Mouse (Mus musculus) v-Abl transformed pro-B cells (cell line): ENCODE results near the gene Mgat5b.

Source experiments
- in situ Hi-C, 2 experiments: fragments of 400-800 bp; cut with MboI; formaldehyde crosslinking; loops; one replicate each; pipeline ENCODE4 v1.15.1; 2025; ENCODE audit not compliant: unreplicated experiment in 2 of 2

The Mgat5b gene

DNA sequence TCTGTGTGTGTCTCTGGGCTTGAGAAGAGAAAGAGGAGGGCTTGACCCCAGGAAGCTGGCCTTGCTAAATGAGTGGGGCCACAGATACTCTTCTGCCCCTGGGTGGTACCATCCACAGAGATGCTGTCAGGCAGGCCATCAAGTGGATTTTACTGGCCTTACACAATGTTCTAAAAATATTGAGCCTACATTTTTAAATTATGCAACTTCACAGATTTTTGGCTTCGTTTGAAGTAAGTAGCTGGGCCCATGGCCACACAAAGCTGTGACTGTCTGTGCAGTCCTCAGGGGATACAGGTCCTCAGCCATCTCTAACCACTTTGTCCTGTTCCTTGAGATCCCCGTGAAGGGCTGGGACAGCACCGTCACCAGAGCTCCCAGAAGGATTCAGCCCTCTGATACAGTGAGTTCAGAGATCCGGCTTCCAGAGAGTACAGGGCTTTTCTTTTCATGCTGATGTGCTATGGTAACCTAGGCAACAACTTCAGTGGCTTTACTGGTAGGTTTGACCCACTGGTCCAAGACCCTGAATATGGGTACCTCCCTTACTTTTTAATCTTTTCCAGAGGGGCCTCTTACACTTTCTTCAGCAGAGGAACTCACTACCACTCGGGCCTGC is 4.3 kb upstream of the Mgat5b start:
- in situ Hi-C loops, result no loop called here

DNA sequence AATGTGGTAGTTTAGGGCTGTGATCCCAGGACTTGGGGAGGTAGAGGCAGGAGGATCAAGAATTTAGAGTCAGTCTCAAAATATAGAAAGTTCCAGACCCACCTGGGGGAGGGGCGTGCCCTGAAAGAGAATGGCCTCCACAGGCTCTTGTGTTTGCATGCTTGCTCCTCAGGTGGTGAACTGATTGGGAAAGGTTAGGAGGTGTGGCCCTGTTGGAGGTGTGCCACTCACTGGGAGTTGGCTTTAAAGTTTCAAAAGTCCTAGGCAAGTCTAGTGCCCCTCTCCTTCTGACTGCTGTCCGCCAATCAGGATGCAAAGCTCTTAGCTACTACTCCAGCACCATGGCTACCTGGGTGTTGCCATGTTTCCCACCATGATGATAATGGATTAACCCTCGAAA is 3.4 kb upstream of the Mgat5b start:
- in situ Hi-C loops, result no loop called here

- in situ Hi-C loops, result no loop called here
These were observed 1.3 kb upstream of the Mgat5b start for GRCm38 (mm10) chr11:116917361-116917760.

DNA sequence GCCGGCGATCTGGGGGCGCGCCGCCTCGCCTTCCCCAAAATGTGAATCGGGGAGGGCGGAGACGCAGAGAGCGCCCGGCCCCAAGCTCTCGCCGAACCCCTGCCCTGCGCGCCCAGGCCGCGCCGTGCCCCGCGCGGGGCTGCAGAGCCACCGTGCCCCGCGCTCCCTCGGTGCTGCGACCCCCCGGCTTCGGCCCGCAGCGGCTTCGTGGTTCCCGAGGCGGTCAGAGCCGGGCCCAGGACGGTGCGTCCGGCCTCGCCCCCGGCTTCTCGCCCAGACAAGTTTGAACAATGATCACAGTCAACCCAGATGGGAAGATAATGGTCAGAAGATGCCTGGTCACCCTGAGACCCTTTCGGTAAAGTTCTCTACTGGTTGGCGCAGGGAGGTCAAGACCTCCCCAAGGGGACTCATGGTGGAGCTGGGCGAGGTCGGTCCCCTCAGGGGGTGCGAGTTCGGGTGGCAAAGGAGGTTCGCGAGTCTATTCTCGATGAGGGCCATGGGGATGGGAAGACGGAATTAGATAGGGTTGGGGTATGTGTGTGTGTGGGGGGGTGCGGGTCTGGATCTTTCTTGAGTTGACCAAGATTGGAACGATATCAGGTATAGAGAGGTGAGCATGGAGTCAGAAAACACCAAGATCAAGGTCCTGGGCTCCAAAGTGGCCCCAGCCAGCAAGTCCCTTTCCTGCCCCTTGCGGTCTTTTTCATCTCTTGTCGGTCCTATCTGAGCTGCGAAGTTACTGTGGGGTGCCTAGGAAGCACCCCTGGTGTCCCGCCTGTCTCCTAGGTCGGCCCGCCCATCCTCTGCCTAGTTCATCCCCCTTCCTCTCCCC is 740 bp downstream of the Mgat5b start:
- in situ Hi-C loops, result no loop called here

DNA sequence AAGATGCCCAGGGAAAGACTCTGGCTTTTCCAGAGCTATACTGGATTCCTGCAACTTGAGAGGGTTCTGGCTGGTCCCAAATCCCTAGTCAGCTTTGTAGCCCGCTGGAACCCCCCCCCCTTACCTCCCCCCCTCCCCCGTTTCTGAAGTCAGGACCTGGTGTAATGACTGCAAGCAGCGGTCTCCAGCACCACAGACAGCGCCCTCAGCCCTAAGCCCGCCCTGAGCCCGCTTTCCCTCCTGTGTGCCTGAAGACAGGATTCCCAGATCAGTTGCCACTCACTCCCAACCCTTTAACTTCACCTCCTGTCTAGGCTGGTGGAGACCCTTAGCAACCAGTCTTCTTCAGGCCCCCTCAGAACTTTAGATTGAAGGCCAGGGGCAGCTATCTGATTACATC is 2.1 kb downstream of the Mgat5b start:
- in situ Hi-C loops, result no loop called here

DNA sequence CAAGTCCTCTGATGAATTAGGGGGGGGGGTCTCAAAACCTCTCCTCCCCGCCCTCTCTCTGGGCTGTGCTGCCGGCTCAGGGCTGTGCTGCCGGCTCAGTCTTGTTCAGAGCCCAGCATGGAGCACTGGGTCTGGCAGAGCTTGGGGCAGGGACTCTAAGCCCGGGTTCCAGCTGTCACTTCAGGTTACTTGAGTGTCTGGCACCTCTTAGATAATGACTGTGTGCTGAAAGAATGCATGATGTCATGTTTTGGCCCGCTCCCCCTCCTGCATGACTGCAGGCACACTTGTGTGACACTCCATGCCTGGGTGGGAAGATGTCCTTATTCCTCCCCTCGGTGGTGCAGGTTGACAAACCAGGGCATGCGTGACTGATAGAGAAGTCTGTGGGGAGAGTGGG is 3.4 kb downstream of the Mgat5b start:
- in situ Hi-C loops, result no loop called here

- in situ Hi-C loops, result no loop called here
These were observed 9.4 kb downstream of the Mgat5b start for GRCm38 (mm10) chr11:116928031-116928430.

GRCm38 (mm10) chr11:116934862-116935261 is 16.2 kb downstream of the Mgat5b start:
- in situ Hi-C loops, result no loop called here

- in situ Hi-C loops, result no loop called here
These were observed 16.7 kb downstream of the Mgat5b start for GRCm38 (mm10) chr11:116935354-116935753.

GRCm38 (mm10) chr11:116935917-116936316 is 17.3 kb downstream of the Mgat5b start:
- in situ Hi-C loops, result no loop called here

- in situ Hi-C loops, result no loop called here
These were observed 18.5 kb downstream of the Mgat5b start for GRCm38 (mm10) chr11:116937141-116937540.

GRCm38 (mm10) chr11:116940088-116940855 is 21.6 kb downstream of the Mgat5b start:
- in situ Hi-C loops, result no loop called here

- in situ Hi-C loops, result no loop called here
These were observed 25.7 kb downstream of the Mgat5b start for GRCm38 (mm10) chr11:116944346-116944745.

- in situ Hi-C loops, result no loop called here
These were observed 31.2 kb downstream of the Mgat5b start for GRCm38 (mm10) chr11:116949832-116950231.

- in situ Hi-C loops, result no loop called here
These were observed 32.8 kb downstream of the Mgat5b start for GRCm38 (mm10) chr11:116951429-116951828.

GRCm38 (mm10) chr11:116954231-116955118 is 35.8 kb downstream of the Mgat5b start:
- in situ Hi-C loops, result no loop called here

DNA sequence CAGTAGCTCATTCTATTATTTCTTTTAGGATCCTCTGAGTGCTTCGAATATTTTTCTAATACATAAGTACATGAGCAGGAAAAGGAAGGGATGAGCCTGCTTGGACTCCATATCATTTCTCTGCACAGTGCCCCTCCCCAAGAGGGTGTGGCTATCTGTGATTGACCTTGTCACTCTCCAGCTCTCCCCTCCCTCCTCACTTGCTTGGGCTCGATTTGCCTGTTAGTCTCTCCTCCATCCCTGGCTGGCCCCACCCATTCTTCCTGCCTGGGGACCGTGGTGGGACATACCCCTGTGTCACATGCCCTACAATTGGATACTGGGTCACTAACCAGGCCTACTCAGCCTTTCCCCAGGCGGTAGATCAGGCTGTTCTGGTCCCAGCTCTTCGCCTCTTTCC is 39.9 kb downstream of the Mgat5b start:
- in situ Hi-C loops, result no loop called here

DNA sequence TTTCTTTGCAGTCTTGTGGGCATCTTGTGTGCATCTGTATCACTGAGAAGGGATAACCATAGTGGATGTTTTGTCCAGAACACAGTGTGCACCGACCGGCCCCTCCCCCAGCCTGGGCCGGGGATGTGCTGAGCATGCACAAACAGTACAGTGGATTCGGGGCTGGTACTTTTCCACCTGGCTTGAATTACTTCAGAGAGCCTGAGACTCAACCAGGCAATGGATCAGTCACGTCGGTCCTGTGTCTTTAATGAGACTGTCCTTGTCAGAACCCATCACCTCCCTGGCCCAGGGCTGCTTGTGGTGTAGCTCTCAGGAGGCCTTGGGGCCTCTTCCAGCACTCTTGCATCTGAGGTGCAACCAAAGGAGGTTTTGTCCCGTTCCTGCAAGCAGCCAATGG is 46.4 kb downstream of the Mgat5b start:
- in situ Hi-C loops, result no loop called here

- in situ Hi-C loops, result no loop called here
These were observed 47.3 kb downstream of the Mgat5b start for GRCm38 (mm10) chr11:116965961-116966360.

GRCm38 (mm10) chr11:116968586-116968985 is 49.9 kb downstream of the Mgat5b start:
- in situ Hi-C loops, result no loop called here
